Mouse (Mus musculus): ENCODE data around the gene Capzb.

DNA sequence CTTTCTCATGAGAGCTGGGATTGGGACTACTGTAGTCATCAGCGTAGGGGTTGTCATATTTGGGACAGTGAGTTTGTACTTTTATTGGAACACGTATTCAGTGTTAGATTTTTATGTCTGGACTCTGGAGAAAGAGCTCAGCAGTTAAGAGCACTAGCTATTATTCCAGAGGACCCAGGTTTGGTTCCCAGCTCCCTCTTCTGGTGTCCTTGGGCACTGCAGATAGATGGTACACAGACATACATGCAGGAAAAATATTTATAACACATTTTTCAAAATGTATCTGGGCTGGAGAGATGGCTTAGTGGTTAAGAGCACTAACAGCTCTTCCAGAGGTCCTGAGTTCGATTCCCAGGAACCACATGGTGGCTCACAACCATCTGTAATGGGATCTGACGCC lies 28.3 kb downstream of the Capzb start:
- TF ChIP-seq POLR2A (IDR thresholded peaks at IDR 0.05; ENCODE audit: control insufficient read depth, extremely low read depth, insufficient read depth, low read length, poor library complexity), result no peak
- no peak for TF ChIP-seq CTCF (IDR thresholded peaks at IDR 0.05; ENCODE audit: borderline replicate concordance, control insufficient read depth, extremely low read depth, insufficient read depth, low read length, poor library complexity)
